ENCODE assay signal across 21 mouse cellular contexts in the genomic region with DNA sequence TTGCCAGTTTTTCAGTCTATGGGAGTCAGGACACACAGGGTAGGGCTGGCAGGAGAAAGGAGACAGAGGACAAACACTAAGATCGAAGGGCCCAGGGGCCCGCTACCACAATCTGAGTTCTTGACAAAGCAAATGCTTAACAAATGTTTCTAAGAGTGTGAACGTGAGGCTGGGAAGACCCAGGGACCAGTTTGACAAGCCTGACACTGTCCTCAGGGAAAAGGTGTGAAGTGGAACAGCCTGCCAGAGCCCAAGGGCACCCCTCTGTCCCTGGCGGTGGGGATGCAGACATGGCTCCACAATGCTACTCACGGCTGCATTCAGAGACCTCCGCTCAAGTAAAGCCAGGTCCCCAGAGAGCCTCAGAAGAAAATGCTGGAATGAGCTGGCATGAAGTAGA.
A peak's percentile ranks its signal among the peaks of the same experiment; 100 is the strongest.
DNase-seq lines count a peak whose midpoint lies in the region; ATAC-seq and TF ChIP-seq lines count a peak whose summit lies in the region.
"Had no signal": no experiment of that assay in that cellular context is flagged by ENCODE, and none has a peak within 500 bp of the region (broad histone marks: within the 10 kb centered on the region; RNA-seq: fewer than 3 reads in every experiment).

No protein-coding gene starts in this region.

- no peaks in the 10 kb centered on the region for H3K9me3 ChIP-seq in heart, embryonic 14.5 days (ENCODE audit: control insufficient read depth, low read length)
- no peaks in the 10 kb centered on the region for H3K9me3 ChIP-seq in heart, embryonic 11.5 days (replicated peaks; ENCODE audit: control insufficient read depth, low read length)
- no peaks in the 10 kb centered on the region for H3K9me3 ChIP-seq in lung, postnatal 0 days (ENCODE audit: low read length)
- H3K9me3 ChIP-seq: embryonic facial prominence, embryonic 13.5 days had no signal

- no peak for TF ChIP-seq CTCF in lung, postnatal 0 days (IDR thresholded peaks at IDR 0.05)

- H3K4me1 ChIP-seq in heart, embryonic 14.5 days (ENCODE audit: control insufficient read depth in 2 of 2, insufficient read depth in 2 of 2, low read length in 2 of 2), result peaks cover 8 to 14% of the 10 kb centered on the region in 2 experiments
- H3K4me1 ChIP-seq in heart, embryonic 11.5 days (ENCODE audit: control insufficient read depth, insufficient read depth, low read length), result no peaks in the 10 kb centered on the region; the same call in 1 of the 2 replicates
- no peaks in the 10 kb centered on the region for H3K4me1 ChIP-seq in lung, postnatal 0 days (ENCODE audit: insufficient read depth, low read depth, low read length)

- no peak overlapping the region; a peak in 1 of 4 replicates for H3K27ac ChIP-seq in heart, embryonic 14.5 days (replicated peaks in 1 of 2; ENCODE audit: control insufficient read depth in 1 of 2, insufficient read depth in 1 of 2, low read depth in 2 of 2, low read length in 2 of 2)
- H3K27ac ChIP-seq in heart, embryonic 11.5 days (ENCODE audit: low read depth, low read length), result no peak overlapping the region
- H3K27ac ChIP-seq in lung, postnatal 0 days (ENCODE audit: low read length), result no peak overlapping the region
- H3K27ac ChIP-seq: embryonic facial prominence, embryonic 13.5 days; gastrocnemius, adult 2 months; hindbrain, embryonic 14.5 days had no signal

- H3K4me2 ChIP-seq in heart, embryonic 14.5 days (ENCODE audit: low read length), result no peak overlapping the region
- H3K4me2 ChIP-seq in heart, embryonic 11.5 days, result no peak overlapping the region
- H3K4me2 ChIP-seq in lung, postnatal 0 days (replicated peaks; ENCODE audit: low read depth, low read length), result no peak overlapping the region
- H3K4me2 ChIP-seq: embryonic facial prominence, embryonic 13.5 days; hindbrain, embryonic 14.5 days had no signal

- H3K9ac ChIP-seq in heart, embryonic 14.5 days (ENCODE audit: low read length), result no peak overlapping the region
- no peak overlapping the region for H3K9ac ChIP-seq in heart, embryonic 11.5 days (ENCODE audit: low read depth, low read length)
- no peak overlapping the region for H3K9ac ChIP-seq in lung, postnatal 0 days (replicated peaks; ENCODE audit: low read depth)
- H3K9ac ChIP-seq: embryonic facial prominence, embryonic 13.5 days; hindbrain, embryonic 14.5 days had no signal

- no peak overlapping the region for H3K4me3 ChIP-seq in heart, embryonic 14.5 days (ENCODE audit: control insufficient read depth in 1 of 2, insufficient read depth in 1 of 2, low read depth in 1 of 2, low read length in 2 of 2)
- H3K4me3 ChIP-seq in heart, embryonic 11.5 days (ENCODE audit: low read depth, low read length), result no peak overlapping the region
- no peak overlapping the region for H3K4me3 ChIP-seq in lung, postnatal 0 days (ENCODE audit: low read depth, low read length)
- H3K4me3 ChIP-seq: embryonic facial prominence, embryonic 13.5 days; gastrocnemius, adult 2 months had no signal

- WGBS in heart, embryonic 14.5 days, result 32% methylated on average over 6 of the region's 6 CpGs
- 31% methylated on average over 6 of the region's 6 CpGs for WGBS in heart, embryonic 11.5 days (ENCODE audit: insufficient replicate concordance)
- 54% methylated on average over 6 of the region's 6 CpGs for WGBS in lung, postnatal 0 days

- DNase-seq in heart, adult 18-20 months, result peak; percentile 7 to 9
- DNase-seq in heart, adult 8-10 months (ENCODE audit: low spot score), result no peak
- DNase-seq in lung, postnatal 0 days (ENCODE audit: low spot score), result peak; percentile 15
- no peak for DNase-seq in lung, postnatal 36 days
- peak; percentile 34 for DNase-seq in heart, postnatal 4 days
- DNase-seq in spleen, adult 18-20 months, result no peak
- DNase-seq: cerebellum, adult 18-20 months; cerebellum, adult 9-11 months; cerebellum, postnatal 36 days; gastrocnemius, adult 2 months; gastrocnemius, postnatal 36 days; kidney, adult 8-10 months had no signal

- no peaks in the 10 kb centered on the region for H3K27me3 ChIP-seq in heart, embryonic 14.5 days (ENCODE audit: control insufficient read depth, insufficient read depth, low read length)
- peaks cover 13% of the 10 kb centered on the region for H3K27me3 ChIP-seq in heart, embryonic 11.5 days (ENCODE audit: control insufficient read depth, insufficient read depth, low read length)
- no peaks in the 10 kb centered on the region for H3K27me3 ChIP-seq in lung, postnatal 0 days (replicated peaks; ENCODE audit: insufficient read depth, low read length)
- H3K27me3 ChIP-seq: CH12.LX; embryonic facial prominence, embryonic 13.5 days; Patski had no signal

- TF ChIP-seq EP300 in lung, postnatal 0 days (IDR thresholded peaks at IDR 0.05), result no peak

- H3K36me3 ChIP-seq in heart, embryonic 14.5 days (ENCODE audit: control insufficient read depth, insufficient read depth, low read length), result no peaks in the 10 kb centered on the region
- no peaks in the 10 kb centered on the region for H3K36me3 ChIP-seq in heart, embryonic 11.5 days (ENCODE audit: control insufficient read depth, insufficient read depth, low read length)
- no peaks in the 10 kb centered on the region for H3K36me3 ChIP-seq in lung, postnatal 0 days (ENCODE audit: insufficient read depth, low read length)
- H3K36me3 ChIP-seq: embryonic facial prominence, embryonic 13.5 days had no signal

- ATAC-seq in heart, embryonic 14.5 days (ENCODE audit: insufficient number of reproducible peaks, insufficient read depth, low FRiP score, low read depth), result peak; percentile 70
- ATAC-seq in heart, embryonic 11.5 days (replicated peaks; ENCODE audit: insufficient number of reproducible peaks, low FRiP score, low TSS enrichment), result no peak; the same call in 1 of the 2 replicates
- ATAC-seq in lung, postnatal 0 days, result no peak
- ATAC-seq: activated CD4-positive, CD25-positive, alpha-beta regulatory T cell, adult 4 months; forebrain, embryonic 14.5 days; intestine, postnatal 0 days; Patski had no signal

Comparison
In these comparisons a context has a peak if more than half of its experiments do, and no peak if none do; other contexts are left out.
1. DNase-seq: peak in heart, adult 18-20 months (2 of 2), lung, postnatal 0 days (single experiment) and heart, postnatal 4 days (single experiment); none in heart, adult 8-10 months (single experiment), lung, postnatal 36 days (single experiment) and spleen, adult 18-20 months (0 of 2).